Mouse (Mus musculus): ENCODE results near the gene Ccdc50. TPM values are rescaled to one million over a fixed set of nuclear protein-coding genes. Genes with fewer than 3 reads are reported as not detected.

Gene Ccdc50
- total RNA-seq, 2 experiments from 2014 or later = 45.8 to 55.3 TPM

DNA sequence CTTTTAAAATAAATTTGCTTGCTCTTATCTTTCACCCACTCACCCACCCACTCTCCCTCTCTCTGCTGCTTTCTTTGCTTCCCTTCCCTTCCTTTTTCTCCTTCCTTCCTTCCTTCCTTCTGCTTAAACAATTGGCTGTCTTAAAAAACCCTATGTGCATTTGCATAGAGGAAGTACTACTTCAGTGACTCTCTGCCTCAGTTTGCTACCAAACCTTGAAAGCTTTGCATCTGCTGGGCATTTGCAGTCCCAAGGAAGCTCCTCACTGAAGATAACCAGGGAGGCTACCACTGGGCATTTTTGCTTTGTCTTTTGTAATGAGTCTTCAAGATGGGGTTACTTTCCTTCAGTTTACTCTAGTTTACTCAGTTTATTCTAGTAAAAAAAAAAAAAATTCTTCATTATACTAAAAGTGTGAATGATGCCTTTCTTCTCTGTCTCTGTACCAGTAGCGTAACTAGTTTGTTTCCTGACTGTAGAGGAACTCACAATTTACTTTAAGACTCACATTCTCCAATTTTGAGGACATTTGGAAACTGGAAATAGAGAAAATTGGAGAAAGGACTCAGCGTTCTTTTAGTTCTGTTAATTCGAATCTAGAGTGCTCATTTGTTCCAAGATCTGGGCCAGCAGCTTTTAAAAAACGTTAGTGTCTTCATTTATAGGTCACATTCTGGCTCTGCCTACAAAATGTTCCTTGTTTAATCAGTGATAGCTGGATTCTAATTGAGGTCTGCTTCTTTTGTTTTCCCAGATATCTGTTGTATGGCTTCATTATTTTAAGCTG, 6.8 kb downstream of the Ccdc50 start:
- DNase-seq (ENCODE audit: low spot score in 2 of 2) = peak in 1 of 2 experiments; percentile 46

DNA sequence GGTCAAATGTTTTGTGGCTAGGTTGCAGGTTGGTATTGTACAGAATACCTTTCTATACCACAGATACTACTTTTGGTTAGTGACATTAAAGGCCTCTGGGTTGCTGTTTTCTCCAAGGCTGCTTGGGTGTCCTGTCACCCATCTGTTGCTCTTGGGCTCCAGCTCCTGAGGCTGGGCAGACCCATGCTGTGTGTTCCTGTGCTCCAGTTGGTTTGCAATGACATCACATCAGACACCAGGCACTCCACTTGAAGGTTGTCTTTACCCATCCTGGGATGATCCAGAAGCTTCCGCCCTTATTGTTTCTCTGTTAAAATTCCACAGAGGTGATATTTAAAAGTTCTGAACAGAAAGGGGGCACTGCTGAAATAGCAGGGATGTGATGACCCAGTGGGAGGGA, 8.3 kb downstream of the Ccdc50 start:
- no peak for DNase-seq (ENCODE audit: low spot score in 2 of 2)

DNA sequence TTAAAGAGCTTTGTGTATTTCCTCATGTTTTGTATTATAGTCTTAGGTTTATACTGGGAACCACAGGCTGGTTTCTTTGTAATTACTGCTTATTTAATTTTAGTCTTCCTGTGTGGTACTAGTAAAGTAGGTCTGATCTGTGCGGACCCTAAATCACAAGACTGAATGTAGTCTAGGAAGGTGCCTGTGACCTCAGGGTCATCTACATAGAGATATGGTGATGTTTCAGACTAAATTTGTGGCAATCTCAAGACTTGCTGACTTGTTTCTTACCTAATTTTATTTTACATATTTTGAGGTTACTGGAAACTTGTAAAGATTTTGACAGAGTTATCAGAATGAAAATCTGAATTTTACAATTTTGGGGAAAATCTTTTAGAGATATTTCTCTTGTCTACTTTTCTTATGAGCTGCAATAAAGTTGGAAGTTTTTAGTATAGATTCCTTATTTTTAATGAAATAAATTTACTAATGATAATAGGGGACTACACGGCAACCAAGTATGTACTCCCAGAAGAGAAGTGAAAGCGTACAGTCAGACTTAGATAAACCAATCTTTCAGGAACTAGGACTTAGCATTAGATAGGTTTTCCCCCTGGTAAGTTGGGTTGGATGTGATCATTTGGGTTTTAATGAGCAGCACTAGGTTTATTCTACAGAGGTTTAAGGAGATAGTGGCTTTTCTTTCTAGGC, 10.5 kb downstream of the Ccdc50 start:
- no peak for DNase-seq (ENCODE audit: low spot score in 2 of 2)

DNA sequence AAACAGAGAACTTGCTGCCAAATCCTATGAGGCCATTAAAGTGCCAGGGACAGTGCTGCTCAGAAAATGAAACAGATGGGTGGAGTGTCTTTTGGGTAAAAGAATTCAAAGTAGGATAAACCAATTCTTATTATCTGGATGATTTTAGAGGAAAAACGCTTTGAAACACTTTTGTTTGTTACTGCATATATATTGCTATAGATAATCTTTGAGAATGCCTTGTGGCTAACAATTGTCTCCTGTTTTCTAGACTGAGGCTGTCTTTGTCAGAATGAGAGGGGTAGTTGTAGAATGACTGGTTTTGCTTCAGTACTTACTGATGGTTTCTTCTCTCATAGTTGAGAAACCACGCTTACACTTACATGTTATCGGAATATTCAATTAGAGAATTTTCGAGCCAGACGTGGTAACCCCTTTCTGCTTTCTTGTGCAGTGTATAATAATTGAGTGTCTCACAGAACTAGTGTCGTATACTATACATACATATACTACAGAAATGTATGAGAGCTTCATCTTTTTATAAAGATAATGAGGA, 11.1 kb downstream of the Ccdc50 start:
- no peak for DNase-seq (ENCODE audit: low spot score in 2 of 2)

DNA sequence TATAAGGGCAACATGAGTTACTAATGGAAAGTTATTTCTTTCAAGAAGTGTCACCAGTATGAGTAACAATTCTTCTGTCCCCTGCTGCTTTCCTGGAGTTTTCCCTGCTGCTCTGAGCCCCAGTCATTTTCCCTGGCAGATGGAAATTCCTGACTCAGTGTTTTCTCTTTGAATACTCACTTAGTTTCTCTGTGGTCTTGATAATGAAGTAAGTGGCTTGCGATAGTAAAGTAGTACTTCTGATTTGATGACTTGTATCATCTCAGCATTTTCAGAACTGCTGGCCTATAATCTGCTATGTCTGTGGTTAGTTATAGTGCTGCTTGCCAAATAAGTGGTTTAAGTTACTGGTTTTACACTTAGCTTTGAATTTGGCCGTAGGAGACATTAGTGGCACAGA, 12.9 kb downstream of the Ccdc50 start:
- no peak for DNase-seq (ENCODE audit: low spot score in 2 of 2)

DNA sequence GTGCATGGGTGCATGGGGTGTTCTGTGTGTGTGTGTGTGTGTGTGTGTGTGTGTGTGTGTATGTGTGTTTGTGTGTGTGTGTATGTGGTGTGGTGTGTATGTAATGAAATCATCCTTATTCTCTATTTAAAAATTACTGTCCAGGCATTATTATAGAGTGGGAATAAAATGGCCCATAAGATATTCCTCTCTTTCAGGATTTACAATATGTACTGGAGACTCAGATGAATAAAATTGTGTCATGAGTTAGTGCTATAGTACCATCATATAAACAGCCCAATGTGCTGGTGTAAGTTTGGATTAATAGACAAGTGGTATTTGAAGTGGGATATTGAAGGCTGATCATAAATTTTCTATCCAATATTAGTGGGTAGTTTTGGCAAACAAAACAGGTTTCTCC, 15.4 kb downstream of the Ccdc50 start:
- DNase-seq (ENCODE audit: low spot score in 2 of 2) = no peak

DNA sequence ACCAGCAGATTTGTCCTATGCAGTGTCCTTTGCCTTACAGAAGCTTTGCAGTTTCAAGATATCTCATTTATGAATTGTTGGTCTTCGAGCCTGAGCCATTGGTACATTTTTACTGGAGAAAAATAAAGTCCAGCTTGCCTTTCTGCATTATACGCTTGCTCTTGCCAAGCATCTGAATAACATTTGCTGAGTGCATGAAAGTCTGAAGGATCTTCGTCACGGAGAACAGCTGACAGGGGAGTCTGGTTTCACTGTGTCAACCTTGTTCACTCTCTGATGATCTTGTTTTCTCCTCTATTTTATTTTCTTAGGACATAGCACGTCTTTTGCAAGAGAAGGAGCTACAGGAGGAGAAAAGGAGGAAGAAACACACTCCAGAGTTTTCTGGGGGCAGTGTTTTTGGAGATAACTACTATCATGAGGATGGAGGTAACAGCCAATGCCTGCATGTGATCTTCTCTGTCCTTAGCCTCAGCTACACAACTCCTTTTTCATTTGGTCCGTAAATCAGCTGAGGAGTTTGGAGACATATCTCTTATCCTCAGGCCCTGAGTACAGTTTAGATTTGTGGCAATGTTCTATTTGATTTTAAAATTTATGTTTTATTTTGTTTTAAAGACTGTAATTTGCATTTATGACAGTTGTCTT, 28.4 kb downstream of the Ccdc50 start:
- DNase-seq (ENCODE audit: low spot score in 2 of 2) = peak in 1 of 2 experiments; percentile 37

DNA sequence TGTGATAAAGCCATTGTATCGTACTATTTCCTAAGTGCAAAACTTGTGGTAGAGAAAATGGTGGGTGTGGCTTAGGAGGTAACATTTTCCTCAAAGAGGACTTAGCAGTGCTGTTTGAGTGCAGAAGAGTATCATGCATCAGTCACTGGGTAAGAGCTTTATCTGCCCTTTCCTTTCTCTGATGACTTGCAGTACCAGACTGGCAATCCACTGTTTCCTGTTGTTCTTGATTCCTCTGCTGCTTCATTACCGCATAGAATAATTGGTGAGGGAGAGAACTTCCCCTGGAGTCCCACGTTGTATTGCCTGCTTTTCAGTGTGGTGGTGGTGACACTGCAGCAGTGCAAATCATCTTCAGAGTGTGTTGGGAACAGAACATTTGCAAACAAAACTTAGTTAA, 29.0 kb downstream of the Ccdc50 start:
- DNase-seq (ENCODE audit: low spot score in 2 of 2) = no peak

DNA sequence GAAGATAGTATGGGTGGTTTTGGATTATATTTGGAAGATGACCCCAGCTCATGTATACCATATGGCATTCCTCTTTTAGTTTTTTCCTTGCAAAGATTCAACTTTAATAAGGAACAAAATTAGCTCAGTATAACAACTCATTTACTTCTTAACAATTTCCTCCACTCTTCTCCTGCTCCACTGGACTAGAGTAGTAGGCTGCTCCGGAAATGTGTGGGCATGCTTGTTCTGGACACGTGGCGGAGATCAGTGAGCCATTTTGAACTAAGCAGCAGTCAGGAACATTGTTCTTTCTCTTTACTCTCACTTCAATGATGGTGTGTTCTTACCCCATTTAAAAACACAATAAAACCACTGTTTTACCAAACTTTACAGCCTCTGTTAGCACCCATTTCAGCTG, 32.3 kb downstream of the Ccdc50 start:
- DNase-seq (ENCODE audit: low spot score in 2 of 2) = no peak

DNA sequence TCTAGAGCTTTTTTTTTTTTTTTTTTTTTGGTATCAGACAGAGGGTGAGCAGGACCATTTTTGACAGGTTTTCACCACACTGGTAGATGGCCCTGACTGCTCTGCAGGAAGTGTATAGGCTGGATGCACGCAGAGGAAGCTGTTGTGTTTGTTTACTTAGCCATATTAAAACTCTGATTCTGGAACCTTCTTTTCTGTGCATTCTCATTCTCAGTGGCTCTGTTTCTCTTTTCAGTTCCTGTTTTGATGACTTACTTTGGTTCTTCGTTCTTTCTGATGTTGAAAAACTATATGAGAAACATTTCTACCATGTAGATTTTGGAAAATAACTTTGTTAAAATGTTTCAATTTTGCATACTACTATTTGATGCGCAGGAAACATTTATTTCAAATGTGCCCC, 46.4 kb downstream of the Ccdc50 start:
- no peak for DNase-seq (ENCODE audit: low spot score in 2 of 2)

DNA sequence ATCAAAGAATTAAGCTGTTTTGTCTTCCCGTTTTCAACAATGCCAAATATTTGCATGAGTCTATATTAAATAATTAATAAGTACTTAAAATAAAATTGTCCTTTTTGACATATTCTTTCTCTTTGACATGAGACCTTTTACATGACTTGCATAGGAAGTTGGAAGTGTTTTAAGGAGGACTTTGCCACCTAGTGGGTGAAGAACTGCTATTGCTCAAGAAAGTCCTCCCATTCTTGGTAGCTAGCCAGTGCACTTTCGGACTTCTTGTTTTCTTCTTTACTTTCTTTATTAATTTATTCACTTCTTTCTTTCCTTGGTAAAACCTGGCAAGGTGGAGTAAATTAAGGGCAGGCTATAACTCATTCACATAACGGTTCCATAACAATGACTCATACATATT, 55.3 kb downstream of the Ccdc50 start:
- DNase-seq (ENCODE audit: low spot score in 2 of 2) = peak in 1 of 2 experiments; percentile 33

DNA sequence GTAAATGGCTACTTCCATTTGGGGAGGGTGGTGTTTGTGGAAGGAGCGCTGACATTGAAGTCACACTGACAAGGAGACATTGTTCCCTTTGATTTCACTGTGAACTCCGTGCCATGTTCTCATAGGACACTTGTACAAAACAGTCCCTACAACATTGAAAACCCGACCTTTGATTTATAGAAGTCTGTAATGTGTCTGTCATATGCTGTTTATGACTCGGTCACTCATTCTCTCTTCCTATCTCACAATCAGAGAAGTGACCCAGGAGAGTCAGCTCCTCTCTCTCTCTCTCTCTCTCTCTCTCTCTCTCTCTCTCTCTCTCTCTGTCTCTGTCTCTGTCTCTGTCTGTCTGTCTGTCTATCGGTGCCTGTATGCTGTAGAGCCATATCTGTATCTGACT, 60.7 kb downstream of the Ccdc50 start:
- no peak for DNase-seq (ENCODE audit: low spot score in 2 of 2)

DNA sequence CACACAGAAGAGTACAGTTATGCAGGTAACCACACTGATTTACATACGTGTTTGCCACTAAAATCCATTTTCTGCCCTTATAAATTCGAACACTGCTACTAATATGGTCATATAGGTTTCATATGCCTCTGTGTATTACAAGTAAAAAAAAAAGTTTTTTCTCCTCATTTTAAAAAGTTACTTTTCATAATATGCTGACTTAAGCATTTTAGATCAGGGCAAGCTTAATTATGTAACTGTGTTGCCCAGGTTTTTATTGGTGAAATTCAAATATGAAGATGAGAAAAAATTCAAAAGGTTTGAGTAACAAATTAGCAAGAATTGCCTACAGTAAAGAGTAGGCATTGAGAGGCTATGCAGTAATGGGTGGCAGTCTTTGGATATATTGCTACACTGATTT, 62.0 kb downstream of the Ccdc50 start:
- no peak for DNase-seq (ENCODE audit: low spot score in 2 of 2)

DNA sequence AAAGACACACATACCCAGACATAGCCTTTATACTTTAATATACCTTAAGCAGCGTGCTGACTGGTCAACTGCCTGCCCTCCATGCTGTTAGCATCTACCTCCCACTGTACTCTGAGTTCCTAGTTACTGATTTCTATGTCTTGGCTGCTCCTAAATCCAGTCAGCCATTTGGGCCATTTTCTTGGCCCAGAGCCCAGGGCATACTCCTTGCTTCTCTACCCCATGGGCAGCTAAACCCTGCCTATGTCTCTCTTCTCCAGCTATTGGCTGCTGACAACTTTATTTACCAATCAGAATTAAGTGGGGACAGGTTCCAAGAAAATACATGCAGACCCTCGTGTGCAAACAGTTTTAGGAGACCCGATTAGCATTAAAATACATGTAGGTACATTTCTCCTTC, 64.7 kb downstream of the Ccdc50 start:
- DNase-seq (ENCODE audit: low spot score in 2 of 2) = no peak

DNA sequence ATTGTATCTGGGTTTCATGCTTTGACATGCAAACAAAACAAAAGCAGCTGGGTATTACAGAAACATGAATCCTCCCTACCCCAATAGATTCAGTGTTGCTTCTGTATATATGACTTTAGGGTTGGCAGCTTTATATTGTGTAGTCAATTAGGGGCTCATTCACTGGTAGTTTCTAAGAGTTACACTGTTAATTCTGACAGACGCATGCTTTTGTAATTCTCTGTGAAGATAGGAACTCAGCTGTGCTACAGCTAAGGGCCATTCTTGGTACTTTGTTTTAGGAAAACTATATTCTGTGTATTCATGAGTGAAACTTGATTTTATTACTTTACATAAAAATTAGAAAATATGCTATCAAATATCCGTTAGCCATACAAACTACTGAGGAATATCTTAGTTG, 65.2 kb downstream of the Ccdc50 start:
- no peak for DNase-seq (ENCODE audit: low spot score in 2 of 2)

DNA sequence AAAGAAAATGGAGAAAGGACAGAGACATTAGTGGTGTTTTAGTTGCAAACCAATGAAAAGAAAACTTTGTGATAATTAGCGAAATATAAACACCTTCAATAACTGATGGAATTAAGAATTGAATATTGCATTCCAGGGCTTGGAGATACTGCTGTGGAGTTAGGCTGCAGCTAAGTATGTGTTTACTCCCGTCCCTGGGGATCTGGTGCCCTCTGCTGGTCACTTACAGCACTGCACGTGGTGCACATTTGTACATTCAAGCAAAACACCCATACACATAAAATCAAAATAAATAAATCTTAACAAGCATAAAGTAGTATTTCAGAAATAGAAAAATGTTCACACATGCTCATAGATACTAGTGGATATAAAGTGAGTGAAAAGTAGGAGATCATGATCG, 68.6 kb downstream of the Ccdc50 start:
- DNase-seq (ENCODE audit: low spot score in 2 of 2) = peak; percentile 54 to 85

DNA sequence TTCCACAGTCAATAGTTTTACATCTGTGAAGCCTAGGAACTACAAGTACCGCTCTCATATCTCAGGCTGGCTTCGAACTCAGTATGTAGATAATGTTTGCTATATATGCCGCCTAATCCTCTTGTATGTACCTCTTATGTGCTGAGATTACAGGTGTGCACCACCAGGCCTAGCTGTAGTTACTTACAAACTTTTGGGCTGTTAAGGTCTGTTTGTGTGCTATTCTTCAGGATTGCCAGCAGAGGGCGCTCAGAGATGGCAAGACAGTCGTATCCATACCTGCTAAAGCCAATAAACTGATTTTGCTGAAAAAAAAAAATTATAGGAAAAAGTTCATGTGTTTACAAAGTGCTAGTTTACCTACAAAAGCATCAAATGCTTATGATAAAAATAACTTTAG, 80.1 kb downstream of the Ccdc50 start:
- DNase-seq (ENCODE audit: low spot score in 2 of 2) = peak in 1 of 2 experiments; percentile 14

DNA sequence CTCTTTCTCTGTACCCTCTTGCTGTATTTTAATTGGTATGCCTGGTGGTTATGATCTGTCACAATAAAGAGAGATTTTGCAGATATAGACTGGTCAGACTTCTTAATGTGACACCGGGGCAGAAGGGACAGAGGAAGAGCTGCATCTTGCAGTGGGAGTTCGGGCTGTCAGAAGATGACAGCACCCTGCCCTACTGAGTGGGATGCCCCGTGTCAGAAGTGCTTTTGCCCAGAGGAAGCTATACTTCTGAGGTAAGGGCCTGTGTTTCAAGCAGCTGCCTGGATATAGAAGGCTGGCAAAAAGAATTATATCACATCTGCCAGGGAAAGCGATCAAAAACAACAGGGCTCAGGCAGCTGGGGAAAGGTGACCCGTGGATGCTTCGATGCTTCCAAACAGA, 82.7 kb downstream of the Ccdc50 start:
- DNase-seq (ENCODE audit: low spot score in 2 of 2) = no peak

DNA sequence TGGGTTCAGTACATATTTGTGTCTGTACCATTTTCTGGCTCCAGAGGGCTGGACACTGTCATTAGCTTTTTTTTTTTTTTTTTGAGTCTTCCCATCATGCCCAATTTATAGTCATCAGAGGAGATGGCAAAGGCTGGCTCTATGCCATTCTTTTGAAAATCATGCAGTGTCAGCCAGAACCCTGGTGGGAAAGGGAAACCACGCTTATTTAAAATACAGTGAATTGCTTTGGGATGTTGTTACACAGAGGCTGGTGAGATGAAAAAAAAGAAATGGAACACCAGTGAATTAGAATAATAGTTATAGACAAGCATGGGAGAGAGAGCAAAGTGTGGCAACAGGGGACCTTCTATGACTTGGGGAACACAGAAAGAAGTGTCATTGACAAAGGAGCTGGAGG, 95.2 kb downstream of the Ccdc50 start:
- no peak for DNase-seq (ENCODE audit: low spot score in 2 of 2)

Data from layer of hippocampus, adult 18-20 months (tissue).